Mouse (Mus musculus): ENCODE results near the gene Heatr6. TPM values are rescaled to one million over a fixed set of nuclear protein-coding genes. Genes with fewer than 3 reads are reported as not detected.
A peak's percentile ranks its signal among the peaks of the same experiment; 100 is the strongest.

Gene Heatr6
- total and polyA plus RNA-seq, 2 experiments from 2014 or later = 22.2 to 29.5 TPM

- ATAC-seq = no peak
- WGBS = 85% methylated on average over 8 of the region's 8 CpGs
- no peak for TF ChIP-seq CTCF (IDR thresholded peaks at IDR 0.05; ENCODE audit: low read depth)
- no peak overlapping the region for H3K27ac ChIP-seq (ENCODE audit: low read depth, low read length)
- H3K36me3 ChIP-seq (ENCODE audit: insufficient read depth) = peaks cover 6% of the 10 kb centered on the region; the same call in 1 of the 2 replicates
- H3K4me2 ChIP-seq (ENCODE audit: low read depth) = no peak overlapping the region
- no peak overlapping the region for H3K4me3 ChIP-seq (ENCODE audit: low read depth, low read length)
- H3K4me1 ChIP-seq (ENCODE audit: insufficient read depth) = no peaks in the 10 kb centered on the region
- H3K9me3 ChIP-seq (ENCODE audit: low read length) = no peaks in the 10 kb centered on the region
- no peak for DNase-seq
- no peaks in the 10 kb centered on the region for H3K27me3 ChIP-seq (ENCODE audit: insufficient read depth, low read length)
- no peak overlapping the region for H3K9ac ChIP-seq
Measured at GRCm38 (mm10) chr11:83788331-83788730, 34.8 kb downstream of the Heatr6 start.

GRCm38 (mm10) chr11:83789259-83789658 lies 35.8 kb downstream of the Heatr6 start:
- no peak for TF ChIP-seq CTCF (IDR thresholded peaks at IDR 0.05; ENCODE audit: low read depth)

GRCm38 (mm10) chr11:83791133-83791532 lies 37.6 kb downstream of the Heatr6 start:
- Histone ChIP-seq H3K9me3 (ENCODE audit: low read length) (no peaks in the 10 kb centered on the region), H3K4me2 (ENCODE audit: low read depth) (no peak overlapping the region), H3K36me3 (ENCODE audit: insufficient read depth) (no peaks in the 10 kb centered on the region), H3K9ac (no peak overlapping the region), H3K4me3 (ENCODE audit: low read depth, low read length) (no peak overlapping the region), H3K4me1 (ENCODE audit: insufficient read depth) (no peaks in the 10 kb centered on the region), H3K27me3 (ENCODE audit: insufficient read depth, low read length) (no peaks in the 10 kb centered on the region), H3K27ac (ENCODE audit: low read depth, low read length) (no peak overlapping the region)
- no peak for TF ChIP-seq CTCF (IDR thresholded peaks at IDR 0.05; ENCODE audit: low read depth)
- 74% methylated on average over 4 of the region's 4 CpGs for WGBS
- ATAC-seq (no peak), DNase-seq (no peak)

More at GRCm38 (mm10) chr11:83789259-83789658, 35.8 kb downstream of the Heatr6 start:
- Histone ChIP-seq H3K4me1 (ENCODE audit: insufficient read depth) (no peaks in the 10 kb centered on the region), H3K4me3 (ENCODE audit: low read depth, low read length) (no peak overlapping the region), H3K27ac (ENCODE audit: low read depth, low read length) (no peak overlapping the region), H3K36me3 (ENCODE audit: insufficient read depth) (no peaks in the 10 kb centered on the region), H3K9me3 (ENCODE audit: low read length) (no peaks in the 10 kb centered on the region), H3K9ac (no peak overlapping the region), H3K27me3 (ENCODE audit: insufficient read depth, low read length) (no peaks in the 10 kb centered on the region), H3K4me2 (ENCODE audit: low read depth) (no peak overlapping the region)
- 74% methylated on average over 13 of the region's 13 CpGs for WGBS
- DNase-seq = no peak
- no peak for ATAC-seq

GRCm38 (mm10) chr11:83792316-83792914 lies 38.9 kb downstream of the Heatr6 start:
- Histone ChIP-seq H3K9ac (no peak overlapping the region), H3K9me3 (ENCODE audit: low read length) (no peaks in the 10 kb centered on the region)
- 83% methylated on average over 12 of the region's 12 CpGs for WGBS

GRCm38 (mm10) chr11:83793264-83793663 lies 39.8 kb downstream of the Heatr6 start:
- TF ChIP-seq CTCF (IDR thresholded peaks at IDR 0.05; ENCODE audit: low read depth) = no peak
- H3K27ac ChIP-seq (ENCODE audit: low read depth, low read length) = no peak overlapping the region
- no peaks in the 10 kb centered on the region for H3K9me3 ChIP-seq (ENCODE audit: low read length)
- H3K36me3 ChIP-seq (ENCODE audit: insufficient read depth) = no peaks in the 10 kb centered on the region
- H3K4me1 ChIP-seq (ENCODE audit: insufficient read depth) = no peaks in the 10 kb centered on the region
- H3K9ac ChIP-seq = no peak overlapping the region
- H3K4me3 ChIP-seq (ENCODE audit: low read depth, low read length) = no peak overlapping the region
- WGBS = 84% methylated on average over 14 of the region's 14 CpGs
- DNase-seq (no peak), ATAC-seq (no peak)
- no peaks in the 10 kb centered on the region for H3K27me3 ChIP-seq (ENCODE audit: insufficient read depth, low read length)
- no peak overlapping the region for H3K4me2 ChIP-seq (ENCODE audit: low read depth)

More at GRCm38 (mm10) chr11:83792316-83792914, 38.9 kb downstream of the Heatr6 start:
- Histone ChIP-seq H3K4me3 (ENCODE audit: low read depth, low read length) (no peak overlapping the region), H3K4me2 (ENCODE audit: low read depth) (no peak overlapping the region), H3K4me1 (ENCODE audit: insufficient read depth) (no peaks in the 10 kb centered on the region), H3K27me3 (ENCODE audit: insufficient read depth, low read length) (no peaks in the 10 kb centered on the region), H3K36me3 (ENCODE audit: insufficient read depth) (no peaks in the 10 kb centered on the region), H3K27ac (ENCODE audit: low read depth, low read length) (no peak overlapping the region)
- ATAC-seq (no peak), DNase-seq (no peak)
- no peak for TF ChIP-seq CTCF (IDR thresholded peaks at IDR 0.05; ENCODE audit: low read depth)

GRCm38 (mm10) chr11:83796112-83796511 lies 42.6 kb downstream of the Heatr6 start:
- 17% methylated on average over 6 of the region's 6 CpGs for WGBS
- peak; percentile 74 for DNase-seq

GRCm38 (mm10) chr11:83796980-83797608 lies 43.6 kb downstream of the Heatr6 start:
- no peaks in the 10 kb centered on the region for H3K27me3 ChIP-seq (ENCODE audit: insufficient read depth, low read length)
- no peak overlapping the region for H3K9ac ChIP-seq
- H3K4me1 ChIP-seq (ENCODE audit: insufficient read depth) = no peaks in the 10 kb centered on the region
- no peak for TF ChIP-seq CTCF (IDR thresholded peaks at IDR 0.05; ENCODE audit: low read depth)
- H3K4me2 ChIP-seq (ENCODE audit: low read depth) = no peak overlapping the region
- H3K4me3 ChIP-seq (ENCODE audit: low read depth, low read length) = no peak overlapping the region
- no peaks in the 10 kb centered on the region for H3K36me3 ChIP-seq (ENCODE audit: insufficient read depth)
- H3K27ac ChIP-seq (ENCODE audit: low read depth, low read length) = no peak overlapping the region
- no peak for ATAC-seq
- 81% methylated on average over 10 of the region's 10 CpGs for WGBS
- H3K9me3 ChIP-seq (ENCODE audit: low read length) = no peaks in the 10 kb centered on the region
- no peak for DNase-seq

More at GRCm38 (mm10) chr11:83796112-83796511, 42.6 kb downstream of the Heatr6 start:
- no peaks in the 10 kb centered on the region for H3K4me1 ChIP-seq (ENCODE audit: insufficient read depth)
- no peaks in the 10 kb centered on the region for H3K36me3 ChIP-seq (ENCODE audit: insufficient read depth)
- H3K27ac ChIP-seq (ENCODE audit: low read depth, low read length) = no peak overlapping the region
- no peak overlapping the region for H3K9ac ChIP-seq
- no peak for TF ChIP-seq CTCF (IDR thresholded peaks at IDR 0.05; ENCODE audit: low read depth)
- H3K27me3 ChIP-seq (ENCODE audit: insufficient read depth, low read length) = no peaks in the 10 kb centered on the region
- no peak overlapping the region for H3K4me3 ChIP-seq (ENCODE audit: low read depth, low read length)
- no peak overlapping the region for H3K4me2 ChIP-seq (ENCODE audit: low read depth)
- ATAC-seq = peak; percentile 66
- H3K9me3 ChIP-seq (ENCODE audit: low read length) = no peaks in the 10 kb centered on the region
